Mouse (Mus musculus) R1 (cell line): Measurements from ENCODE around the gene A930033H14Rik.

Experiments
- DNase-seq: peaks from one replicate; pipeline ENCODE4 v3.0.0-alpha.2; 2018; ENCODE audit warnings: low read depth, low spot score

The A930033H14Rik gene

DNA sequence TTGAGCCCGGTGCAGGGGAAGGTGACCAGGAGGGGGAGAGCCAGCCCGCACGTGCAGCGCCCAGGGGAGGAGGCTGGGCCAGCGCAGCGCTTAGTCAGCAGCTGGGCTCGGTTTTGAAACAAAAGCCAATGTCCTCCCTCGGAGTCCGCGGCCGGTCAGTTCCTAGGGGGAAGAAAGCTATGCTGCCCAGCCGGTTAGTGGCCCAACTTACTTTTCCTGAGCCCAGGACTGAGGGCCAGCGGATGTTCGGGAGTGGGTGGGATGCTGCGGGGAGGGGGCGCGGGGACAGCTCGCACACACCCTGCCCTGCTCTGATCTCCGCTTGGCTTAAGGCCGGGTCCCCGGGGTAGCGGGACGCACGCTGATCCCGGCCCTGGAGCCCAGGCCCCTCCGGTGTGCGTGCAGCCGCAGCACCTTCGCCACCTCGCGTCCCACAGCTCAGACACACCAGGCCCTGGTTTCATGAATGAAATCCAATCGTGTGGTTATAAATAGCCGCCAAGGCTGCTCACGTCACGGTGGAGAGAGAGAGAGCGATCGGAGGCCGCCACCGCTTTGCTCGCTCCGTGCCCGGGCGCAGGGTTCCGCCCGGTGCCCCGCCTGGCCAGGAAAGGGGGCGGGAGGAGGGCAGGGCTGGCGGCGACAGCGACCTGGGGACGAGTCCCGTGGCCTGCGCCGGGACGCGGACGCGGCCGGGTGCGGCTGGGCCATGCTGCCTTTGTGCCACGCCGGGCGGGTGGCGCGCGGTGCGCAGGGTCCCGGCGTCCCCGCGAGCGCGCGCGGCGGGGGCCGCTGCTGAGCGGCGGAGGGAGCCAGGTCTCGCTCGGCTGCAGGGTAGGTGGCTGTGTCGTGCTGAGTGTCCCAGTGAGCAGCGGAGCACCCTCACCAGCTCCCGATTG lies at the start of gene A930033H14Rik:
Gene A930033H14Rik (minus strand): TSS at position 557 of the 899 bp plus-strand sequence.
- DNase-seq = peak; percentile 61

DNA sequence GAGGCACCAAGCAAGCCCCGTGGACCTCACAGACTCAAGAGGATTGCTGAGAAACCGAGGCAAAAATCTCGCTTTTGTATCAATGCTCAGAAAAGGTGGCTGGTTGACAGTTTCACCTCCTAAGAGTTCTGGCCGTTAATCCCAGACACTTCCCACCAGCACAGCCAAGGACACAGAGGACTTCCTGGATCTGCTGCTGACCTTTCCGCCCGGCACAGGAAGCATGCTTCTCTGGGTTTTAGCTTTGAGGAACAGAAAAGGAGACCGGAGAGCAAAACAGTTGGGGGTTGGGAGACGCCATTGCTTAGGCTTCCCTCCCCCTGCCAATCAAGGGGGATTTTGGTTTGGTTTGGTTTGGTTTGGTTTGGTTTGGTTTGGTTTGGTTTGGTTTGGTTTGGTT lies 47.0 kb upstream of the A930033H14Rik start:
- no peak for DNase-seq

DNA sequence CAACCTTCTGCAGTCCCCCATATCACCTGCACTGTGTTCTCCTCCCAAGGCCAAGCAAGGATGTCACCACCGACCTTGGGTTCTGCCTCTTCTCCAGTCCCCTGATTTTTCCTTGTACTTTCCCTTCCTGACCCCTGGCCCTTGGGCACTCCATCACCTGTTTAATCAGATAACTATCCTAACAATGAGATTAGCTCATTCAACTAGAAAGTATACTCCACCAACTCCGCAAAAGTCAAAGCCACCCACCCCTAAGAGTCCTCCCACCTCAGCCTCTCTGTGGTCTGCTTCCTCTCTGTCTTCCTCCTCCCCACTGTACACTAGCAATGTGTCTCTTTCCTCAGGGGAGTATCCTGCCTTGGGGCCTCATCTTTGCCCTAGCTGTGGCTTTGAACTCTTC lies 46.3 kb upstream of the A930033H14Rik start:
- no peak for DNase-seq

DNA sequence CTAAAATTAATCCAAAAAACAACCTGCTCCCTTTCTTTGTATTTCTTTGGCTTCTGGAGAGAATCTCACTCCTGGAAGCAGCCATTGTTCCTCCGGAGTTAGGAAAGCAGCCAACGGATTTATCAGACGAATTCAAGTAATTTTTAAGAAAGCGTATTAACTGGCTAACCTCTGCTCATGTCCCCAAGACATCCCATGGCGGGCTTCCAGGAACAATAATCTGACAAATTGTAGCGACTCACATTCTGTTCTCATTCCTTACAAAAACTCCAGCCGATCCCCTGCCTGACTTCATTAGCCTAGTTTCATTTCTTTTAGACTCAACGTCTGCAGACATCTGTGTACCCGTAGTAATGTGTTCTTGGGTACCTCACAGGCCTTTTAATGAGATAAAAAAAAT lies 45.7 kb upstream of the A930033H14Rik start:
- DNase-seq = no peak

DNA sequence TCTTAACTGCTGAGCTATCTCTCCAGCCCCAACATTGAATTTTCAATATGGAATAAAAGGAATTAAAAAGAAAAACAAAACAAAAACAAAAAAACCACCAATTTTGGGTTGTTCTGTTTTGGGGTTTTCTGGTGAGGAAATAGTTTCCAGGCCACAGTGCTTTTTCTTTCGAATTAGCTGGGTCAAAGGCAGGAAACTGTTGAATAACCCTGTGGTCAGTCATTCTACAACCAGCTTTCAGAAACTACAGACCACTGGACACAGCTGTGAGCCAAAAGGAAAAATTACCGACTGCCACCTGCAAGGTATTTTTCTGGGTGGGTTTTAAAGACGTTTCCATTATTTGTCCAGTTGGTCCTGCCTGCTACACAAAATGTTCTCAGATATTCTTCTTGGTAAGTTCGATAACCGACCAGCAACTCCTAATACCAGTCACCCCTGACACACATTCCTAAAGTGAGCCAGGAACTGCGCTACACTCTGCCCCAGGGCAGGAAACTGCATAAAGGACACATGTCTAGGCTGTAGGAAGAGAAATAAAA lies 44.8 kb upstream of the A930033H14Rik start:
- DNase-seq = no peak

DNA sequence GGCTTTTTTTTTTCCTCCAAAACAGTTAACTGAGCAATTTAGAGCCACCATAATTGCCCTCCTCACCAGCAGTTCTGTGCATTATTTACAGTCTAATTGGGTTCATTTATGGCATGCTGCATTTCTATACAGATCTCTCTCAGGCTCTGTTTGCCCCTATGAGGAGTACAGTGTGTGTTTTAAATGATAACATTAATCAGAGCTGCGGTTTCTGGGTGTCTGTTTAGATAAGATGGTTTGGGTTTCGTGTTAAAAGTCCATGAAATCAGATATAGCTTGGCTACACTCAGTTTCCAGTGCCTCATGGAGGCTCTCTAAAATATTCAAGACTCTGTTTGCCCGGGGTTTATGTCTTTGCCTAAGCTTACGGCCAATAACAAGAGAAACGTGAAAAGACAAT lies 42.7 kb upstream of the A930033H14Rik start:
- no peak for DNase-seq

DNA sequence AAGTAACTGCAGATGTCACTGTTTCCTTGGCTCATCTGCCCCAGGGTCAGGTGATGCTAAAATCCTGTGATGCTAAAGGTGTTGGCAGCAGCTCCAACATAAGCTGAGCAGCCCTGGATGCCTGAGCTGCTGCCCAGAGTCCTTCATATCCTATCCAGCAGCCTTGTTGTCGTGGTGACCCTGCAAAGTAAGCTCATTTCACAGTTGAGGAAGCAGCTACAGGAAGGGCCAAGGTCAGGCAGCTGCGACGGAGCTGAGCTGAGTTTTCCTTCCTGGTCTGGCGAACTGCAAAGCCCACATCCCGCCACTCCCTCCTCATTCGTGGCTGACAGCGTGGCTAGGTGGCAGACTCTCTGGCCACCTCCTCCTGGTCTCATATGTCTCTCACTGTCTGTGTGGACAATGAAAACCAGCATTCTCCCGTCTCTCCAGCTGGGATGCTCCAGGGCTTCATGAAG lies 41.5 kb upstream of the A930033H14Rik start:
- DNase-seq = no peak

DNA sequence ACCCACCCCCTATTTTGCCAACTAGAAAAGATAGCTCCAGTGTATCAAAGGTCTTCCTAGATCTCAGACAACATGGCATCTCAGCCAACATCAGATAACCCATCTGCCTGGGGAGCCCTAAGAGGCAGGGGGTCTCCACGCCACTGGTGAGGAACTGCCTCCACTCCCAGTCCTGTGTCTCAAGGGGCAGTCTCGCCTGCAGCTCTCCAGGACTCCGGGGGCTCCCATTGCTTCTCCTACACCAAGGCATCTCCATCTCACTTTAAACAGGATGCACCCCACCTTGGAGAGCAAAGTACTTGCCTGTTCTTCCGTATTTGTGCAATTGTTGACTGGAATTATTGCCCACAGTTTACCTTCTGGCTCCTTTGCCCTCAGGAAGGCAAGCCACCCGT lies 40.8 kb upstream of the A930033H14Rik start:
- DNase-seq = no peak

DNA sequence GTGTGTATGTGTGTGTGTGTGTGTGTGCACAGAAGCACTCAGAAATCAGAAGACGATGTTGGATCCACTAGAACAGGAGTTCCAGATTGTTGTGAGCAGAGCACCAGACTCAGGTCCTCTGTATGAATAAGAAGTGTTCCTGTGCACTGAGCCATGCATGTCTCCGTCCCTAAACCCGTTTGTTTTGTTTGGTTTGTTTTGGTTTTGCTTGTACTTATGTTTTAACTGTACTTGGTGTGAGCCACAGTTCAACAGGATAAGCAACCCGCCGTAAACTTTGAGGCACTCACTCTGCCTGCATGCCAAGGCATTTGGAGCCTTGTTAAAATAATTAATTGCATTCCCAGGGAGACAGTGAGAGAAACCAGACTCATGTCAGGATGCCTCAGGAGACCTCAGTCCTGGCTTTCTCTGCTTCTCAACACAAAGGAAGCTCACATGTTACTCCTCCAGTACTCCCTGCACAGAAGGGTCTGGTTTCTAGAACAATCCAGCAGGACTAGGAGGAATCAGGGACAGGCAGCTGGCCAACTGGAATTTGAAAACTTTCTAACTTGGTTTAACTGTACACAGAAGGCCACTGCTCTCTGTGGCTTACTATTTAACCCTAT lies 40.3 kb upstream of the A930033H14Rik start:
- no peak for DNase-seq

DNA sequence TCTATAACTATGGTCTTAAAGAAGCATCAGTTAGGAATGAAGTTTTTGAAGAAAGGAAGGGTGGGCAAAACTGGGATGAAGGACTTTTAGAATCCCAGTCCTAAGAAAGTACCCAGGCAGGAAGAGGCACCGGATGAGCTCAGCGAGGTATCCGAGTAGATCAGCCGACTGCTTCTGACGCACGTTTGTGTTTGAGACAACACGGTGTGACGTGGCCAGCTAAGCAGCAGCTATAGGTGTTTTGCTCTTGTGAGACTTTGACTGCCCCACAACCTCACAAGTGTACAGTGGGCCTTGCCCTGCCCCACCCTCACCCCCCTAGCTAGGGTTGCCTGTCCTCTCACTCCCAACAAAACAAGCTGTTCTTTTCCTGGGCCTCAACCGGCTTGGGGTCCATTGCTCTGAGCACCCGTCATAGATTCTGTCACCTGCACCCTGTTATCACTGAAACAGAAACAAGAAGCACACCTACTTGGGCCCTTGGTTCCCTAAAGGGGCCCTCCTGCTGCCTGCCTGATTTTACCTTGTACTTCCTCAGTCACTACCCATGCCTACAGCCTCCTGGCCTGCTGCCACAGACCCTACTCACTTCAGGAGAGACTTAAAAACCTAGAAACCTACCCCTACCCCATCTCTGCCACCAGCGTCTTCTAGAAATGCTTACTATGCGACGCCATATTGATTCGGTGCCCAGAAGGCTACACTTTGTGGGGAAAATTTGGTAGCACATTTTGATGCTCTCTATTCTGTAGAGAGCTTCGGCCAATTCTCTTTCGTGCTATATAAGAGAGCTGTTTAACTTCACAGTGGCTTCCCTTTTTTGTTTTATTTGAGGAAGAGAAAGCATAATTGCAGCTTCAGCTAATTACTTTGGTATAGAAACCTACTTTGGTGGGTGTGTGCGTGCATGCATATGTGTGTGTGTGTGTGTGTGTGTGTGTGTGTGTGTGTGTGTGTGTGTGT lies 39.5 kb upstream of the A930033H14Rik start:
- no peak for DNase-seq

DNA sequence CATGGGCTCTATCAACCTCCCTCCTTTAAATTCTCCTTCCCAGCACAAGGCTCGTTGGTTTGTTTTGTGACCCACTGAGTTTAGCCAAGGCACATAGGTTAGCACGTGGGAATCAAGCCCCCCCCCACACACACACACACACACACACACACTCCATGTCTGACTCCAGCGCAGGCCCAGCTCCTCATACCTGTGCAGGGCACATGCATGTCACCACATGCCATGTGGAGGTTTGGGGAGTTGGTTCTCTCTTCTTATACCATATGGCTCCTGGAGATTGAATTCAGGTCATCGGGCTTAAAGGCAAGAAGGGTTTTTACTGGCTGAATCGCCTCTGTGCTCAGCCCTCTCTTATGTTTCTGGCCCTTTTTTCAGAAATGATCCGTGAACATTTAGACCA lies 38.4 kb upstream of the A930033H14Rik start:
- DNase-seq = no peak

DNA sequence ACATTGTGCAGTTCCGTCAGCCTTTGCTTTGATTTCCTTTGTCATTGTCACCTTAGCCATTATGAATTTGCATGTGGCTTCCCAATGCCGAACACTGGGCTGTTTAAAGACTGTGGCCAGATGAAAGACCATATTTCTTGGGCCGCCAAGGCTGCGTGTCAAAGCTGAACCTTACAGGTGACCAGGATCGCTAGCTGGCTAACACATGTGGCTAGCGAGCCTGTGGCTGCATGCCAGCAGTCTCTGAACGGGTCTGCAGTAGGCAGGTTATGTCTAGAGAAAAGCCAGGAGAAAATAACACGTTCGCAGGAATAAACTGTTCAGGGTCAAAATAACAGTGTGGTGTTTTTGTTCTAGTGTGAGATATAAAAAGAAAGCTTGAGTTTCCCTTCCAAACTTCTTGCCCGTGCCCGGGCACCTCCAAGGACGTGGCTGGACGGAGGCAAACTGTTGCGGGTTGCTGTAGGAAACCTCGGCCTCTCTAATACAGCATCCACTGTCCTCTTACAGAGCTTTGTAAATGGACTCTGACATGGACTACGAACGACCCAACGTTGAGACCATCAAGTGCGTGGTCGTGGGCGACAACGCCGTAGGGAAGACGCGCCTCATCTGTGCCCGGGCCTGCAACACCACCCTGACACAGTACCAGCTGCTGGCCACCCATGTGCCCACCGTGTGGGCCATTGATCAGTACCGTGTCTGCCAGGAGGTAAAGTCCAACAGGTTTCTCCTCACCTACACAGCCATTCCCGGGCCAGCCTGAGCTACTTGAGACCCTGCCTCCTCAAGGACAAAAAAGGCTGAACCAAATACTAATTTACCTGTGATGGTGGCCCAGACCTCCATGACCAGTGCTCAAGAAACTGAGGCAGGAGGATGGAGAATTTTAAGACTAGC lies 35.6 kb upstream of the A930033H14Rik start:
- no peak for DNase-seq

DNA sequence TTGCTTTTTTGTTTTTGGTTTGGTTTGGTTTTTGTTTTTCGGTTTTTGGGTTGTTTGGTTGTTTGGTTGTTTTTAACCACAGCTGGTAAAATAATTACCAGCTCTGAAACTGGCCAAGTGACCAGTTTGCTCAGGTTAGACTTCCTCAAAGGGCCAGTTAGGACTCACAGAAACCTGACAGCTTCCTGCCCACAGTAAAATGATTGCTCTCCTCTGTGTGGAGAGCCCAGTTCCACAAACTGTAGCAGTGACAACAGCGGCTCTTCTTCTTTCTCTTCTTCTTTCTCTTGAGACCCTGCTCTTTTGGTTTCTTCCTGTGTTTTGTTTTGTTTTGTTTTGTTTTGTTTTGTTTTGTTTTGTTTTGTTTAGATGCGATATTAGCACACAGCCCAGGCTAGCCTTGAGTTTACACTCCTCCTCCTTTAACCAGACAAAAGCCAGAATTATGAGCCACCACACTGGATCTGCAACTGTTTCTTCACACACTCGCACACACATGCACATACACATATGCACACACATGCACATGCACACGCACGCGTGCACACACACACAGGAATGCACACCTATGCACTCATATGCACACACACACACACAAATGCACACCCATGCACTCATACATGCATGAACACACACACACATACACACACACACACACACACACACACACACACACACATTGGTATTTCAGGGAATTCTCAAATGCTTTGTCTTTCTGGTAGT lies 34.6 kb upstream of the A930033H14Rik start:
- DNase-seq = no peak

DNA sequence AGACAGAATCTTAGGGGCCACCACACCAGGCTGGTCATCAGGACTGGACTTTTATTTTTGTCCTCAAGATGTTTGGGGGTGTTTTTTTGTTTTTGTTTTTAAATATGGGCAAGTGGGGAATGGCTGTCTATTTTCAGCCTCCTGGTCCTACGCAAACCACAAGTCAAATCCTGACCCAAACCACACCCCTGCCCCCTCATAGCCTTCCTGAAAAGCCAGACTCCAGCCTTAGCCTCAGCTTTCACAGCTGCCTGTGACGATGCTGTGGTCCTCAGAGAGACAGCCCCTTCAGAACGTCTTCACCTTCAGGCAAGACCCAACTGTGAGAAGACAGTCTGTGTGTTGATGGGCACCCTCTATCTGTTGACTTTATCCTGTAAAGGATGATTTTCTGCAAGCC lies 33.9 kb upstream of the A930033H14Rik start:
- no peak for DNase-seq

DNA sequence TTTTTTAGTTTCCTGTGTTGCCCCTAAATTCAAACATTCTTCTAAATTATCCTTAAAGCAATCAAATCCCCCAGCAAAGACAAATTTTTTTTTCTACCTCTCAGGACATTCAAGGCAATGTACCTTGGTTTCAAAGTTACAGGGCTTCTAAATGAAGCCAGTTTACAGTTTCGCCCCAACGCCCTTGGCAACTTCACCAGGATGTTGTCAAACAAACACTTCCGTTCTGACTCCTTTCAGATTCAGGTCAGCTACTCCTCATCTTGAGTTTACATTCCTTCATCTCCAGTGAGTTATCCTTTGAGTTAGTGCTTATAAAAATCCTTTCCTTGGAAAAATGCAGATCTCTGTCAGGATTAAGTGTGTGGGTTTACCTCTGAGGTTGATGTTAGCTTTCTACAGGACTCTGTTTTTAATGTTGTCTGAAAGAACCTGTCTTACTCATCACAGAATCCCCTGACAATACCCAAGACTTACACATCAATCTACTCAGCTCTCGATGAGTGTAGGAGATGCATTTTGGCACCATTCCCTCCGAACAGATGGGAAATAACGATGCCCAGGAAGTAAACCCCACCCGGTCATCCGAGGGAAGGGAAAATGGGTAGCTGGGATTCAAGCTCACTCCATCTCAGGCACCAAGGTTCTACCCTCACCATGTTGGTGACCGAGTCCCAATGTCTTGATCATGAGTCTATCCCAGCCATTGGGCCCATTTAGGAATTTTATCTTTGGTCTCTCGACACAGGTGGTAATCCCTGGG lies 33.2 kb upstream of the A930033H14Rik start:
- no peak for DNase-seq

DNA sequence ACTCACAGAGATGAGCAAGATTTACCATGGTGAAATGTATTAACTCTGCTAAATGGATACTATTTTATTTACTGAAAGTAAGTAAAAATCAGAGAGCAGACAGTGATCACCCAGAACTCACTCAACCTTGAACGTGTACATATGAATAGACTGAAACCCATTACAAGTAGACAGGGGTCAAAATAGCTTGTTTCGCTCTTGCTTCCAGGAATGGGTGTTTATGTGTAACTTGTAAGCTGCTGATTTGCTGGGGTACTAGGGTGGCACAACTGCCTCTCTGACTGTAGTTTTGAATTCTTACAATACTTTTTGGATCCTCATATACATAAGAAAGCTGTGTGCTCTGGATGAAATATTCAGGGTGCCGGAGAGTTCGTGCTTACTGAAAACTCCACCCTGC lies 32.3 kb upstream of the A930033H14Rik start:
- no peak for DNase-seq

DNA sequence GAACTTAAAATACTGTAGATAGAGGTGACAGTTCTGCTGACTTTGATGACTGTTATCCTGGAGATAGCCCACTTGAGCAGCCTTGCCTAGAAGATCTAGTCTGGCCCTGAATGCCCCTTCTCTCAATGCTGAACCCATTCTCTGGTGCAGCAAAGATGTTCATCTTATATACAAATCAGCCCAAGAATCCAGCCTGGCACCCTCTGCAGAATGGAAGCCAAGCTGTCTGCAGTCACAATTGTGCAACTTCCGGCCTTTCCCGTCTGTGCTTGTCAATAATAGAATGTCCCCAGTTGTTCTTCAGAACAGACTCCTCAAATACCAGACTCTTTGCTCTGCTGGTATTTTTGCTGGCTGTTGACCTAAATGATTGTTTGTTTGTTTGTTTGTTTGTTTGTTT lies 27.6 kb upstream of the A930033H14Rik start:
- no peak for DNase-seq

DNA sequence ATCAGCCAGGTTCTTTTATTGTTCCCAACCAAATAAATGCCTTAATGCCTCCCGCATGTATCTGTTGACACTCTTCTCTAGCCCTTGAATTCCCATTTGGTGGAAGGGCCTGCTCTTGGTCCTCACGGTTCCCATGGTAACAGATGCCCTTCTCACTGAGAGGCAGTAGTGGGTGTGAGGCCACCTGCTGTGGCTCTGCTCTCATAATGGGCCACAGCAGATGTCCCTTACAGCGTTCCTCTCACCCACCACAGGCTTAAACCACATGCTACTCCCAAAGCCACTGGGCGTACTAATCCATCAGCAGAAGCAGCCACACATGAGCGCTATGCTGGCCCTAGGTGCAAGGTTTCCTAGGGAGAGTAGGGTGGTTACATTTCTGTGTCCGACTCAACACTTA lies 25.4 kb upstream of the A930033H14Rik start:
- DNase-seq = peak; percentile 34

DNA sequence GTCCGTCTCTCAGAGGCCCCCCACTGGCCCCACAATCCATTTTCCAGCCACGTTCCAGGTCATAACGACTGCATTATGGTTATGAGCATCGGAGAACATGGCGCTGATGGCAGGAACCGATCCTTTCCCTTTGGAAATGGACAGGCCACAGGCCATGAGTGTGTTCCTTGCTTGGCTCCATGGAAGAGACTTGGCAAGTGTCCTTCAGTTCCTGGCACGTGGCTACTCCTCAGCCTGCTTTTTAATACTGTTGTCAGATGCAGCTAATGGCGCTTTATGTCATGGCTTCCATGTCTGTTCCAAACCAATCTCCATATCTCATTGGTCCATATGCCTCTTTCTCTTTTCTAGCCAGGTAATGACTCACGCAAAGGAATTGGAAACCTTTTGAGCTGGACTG lies 24.9 kb upstream of the A930033H14Rik start:
- DNase-seq = no peak
